Comparison of ENCODE assay signal across 28 mouse cellular contexts in genomic region chr3:36762847-36763246, GRCm38 (mm10).
A peak's percentile ranks its signal among the peaks of the same experiment; 100 is the strongest.
DNase-seq lines count a peak whose midpoint lies in the region; ATAC-seq and TF ChIP-seq lines count a peak whose summit lies in the region.
"Had no signal": no experiment of that assay in that cellular context is flagged by ENCODE, and none has a peak within 500 bp of the region (broad histone marks: within the 10 kb centered on the region; RNA-seq: fewer than 3 reads in every experiment).

No protein-coding gene starts in this region.

- H3K9me3 ChIP-seq in kidney, embryonic 16.5 days (ENCODE audit: low read length): no peaks in the 10 kb centered on the region
- H3K9me3 ChIP-seq: embryonic facial prominence, embryonic 13.5 days; forebrain, embryonic 15.5 days; limb, embryonic 12.5 days; liver, embryonic 12.5 days; megakaryocyte, embryonic 14.5 days; midbrain, embryonic 12.5 days; neural tube, embryonic 12.5 days had no signal

- no peaks in the 10 kb centered on the region for H3K36me3 ChIP-seq in kidney, embryonic 16.5 days (ENCODE audit: insufficient read depth, low read length)
- H3K36me3 ChIP-seq: embryonic facial prominence, embryonic 13.5 days; forebrain, embryonic 10.5 days; forebrain, embryonic 15.5 days; limb, embryonic 12.5 days; liver, embryonic 12.5 days; midbrain, embryonic 12.5 days; neural tube, embryonic 12.5 days had no signal

- intact Hi-C loops in heart, postnatal 14 days (cut with DNase I): no loop called here

- no peaks in the 10 kb centered on the region; the same call in 1 of the 2 replicates for H3K4me1 ChIP-seq in kidney, embryonic 16.5 days (ENCODE audit: insufficient read depth, low read length)
- H3K4me1 ChIP-seq in lung, adult 2 months (ENCODE audit: control insufficient read depth, insufficient read depth, low read length): no peaks in the 10 kb centered on the region
- H3K4me1 ChIP-seq: embryonic facial prominence, embryonic 13.5 days; forebrain, embryonic 10.5 days; forebrain, embryonic 15.5 days; limb, embryonic 12.5 days; liver, embryonic 12.5 days; midbrain, embryonic 12.5 days; neural tube, embryonic 12.5 days had no signal

- peak; percentile 14 to 32 for DNase-seq in heart, adult 18-20 months
- DNase-seq in heart, postnatal 14 days: no peak
- peak; percentile 53 for DNase-seq in kidney, adult 9 months
- DNase-seq in lung, postnatal 10 days: peak; percentile 13
- no peak for DNase-seq in lung, adult 2 months
- no peak for DNase-seq in embryo, embryonic 11 days
- DNase-seq: adrenal gland, postnatal 25 days; cerebellum, adult 11-12 months; cerebellum, adult 9-11 months; liver, postnatal 0 days; right cerebral cortex, adult 18-20 months; thymus, adult 2 months; thymus, postnatal 4 days had no signal

- no peak for ATAC-seq in kidney, embryonic 16.5 days (ENCODE audit: low FRiP score, low TSS enrichment)
- ATAC-seq: CD4-positive, CD25-positive, alpha-beta regulatory T cell, adult 4 months; forebrain, embryonic 15.5 days; intestine, postnatal 0 days; liver, embryonic 12.5 days; liver, postnatal 0 days had no signal

- H3K9ac ChIP-seq in kidney, embryonic 16.5 days (replicated peaks; ENCODE audit: low read length): no peak overlapping the region
- H3K9ac ChIP-seq: embryonic facial prominence, embryonic 13.5 days; forebrain, embryonic 15.5 days; hindbrain, embryonic 14.5 days; limb, embryonic 12.5 days; liver, embryonic 12.5 days; liver, postnatal 0 days; midbrain, embryonic 12.5 days; neural tube, embryonic 12.5 days had no signal

- H3K27me3 ChIP-seq in kidney, embryonic 16.5 days (ENCODE audit: insufficient read depth, low read length): no peaks in the 10 kb centered on the region
- H3K27me3 ChIP-seq: embryonic facial prominence, embryonic 13.5 days; forebrain, embryonic 15.5 days; limb, embryonic 12.5 days; liver, embryonic 12.5 days; megakaryocyte, embryonic 14.5 days; midbrain, embryonic 12.5 days; neural tube, embryonic 12.5 days had no signal

- no peak overlapping the region for H3K4me2 ChIP-seq in kidney, embryonic 16.5 days (replicated peaks; ENCODE audit: low read depth, low read length)
- H3K4me2 ChIP-seq: embryonic facial prominence, embryonic 13.5 days; forebrain, embryonic 15.5 days; heart, embryonic 11.5 days; hindbrain, embryonic 14.5 days; limb, embryonic 12.5 days; liver, embryonic 12.5 days; midbrain, embryonic 12.5 days; neural tube, embryonic 12.5 days had no signal

- H3K27ac ChIP-seq in kidney, embryonic 16.5 days (ENCODE audit: low read length): no peak overlapping the region
- H3K27ac ChIP-seq: embryonic facial prominence, embryonic 13.5 days; forebrain, embryonic 10.5 days; forebrain, embryonic 15.5 days; hindbrain, embryonic 14.5 days; limb, embryonic 12.5 days; liver, embryonic 12.5 days; midbrain, embryonic 12.5 days; neural tube, embryonic 12.5 days; stomach, postnatal 0 days had no signal

- no peak for TF ChIP-seq CTCF in lung, adult 2 months (IDR thresholded peaks at IDR 0.05; ENCODE audit: insufficient read depth, low read length)

- 43% methylated on average over 3 of the region's 3 CpGs for WGBS in kidney, embryonic 16.5 days
- WGBS in lung, adult 2 months: 34% methylated on average over 3 of the region's 3 CpGs

- H3K4me3 ChIP-seq in kidney, embryonic 16.5 days (ENCODE audit: low read length): no peak overlapping the region
- no peak overlapping the region for H3K4me3 ChIP-seq in lung, adult 2 months (replicated peaks; ENCODE audit: extremely low read depth, low read depth, low read length)
- H3K4me3 ChIP-seq: embryonic facial prominence, embryonic 13.5 days; forebrain, embryonic 10.5 days; forebrain, embryonic 15.5 days; limb, embryonic 12.5 days; liver, embryonic 12.5 days; midbrain, embryonic 12.5 days; myocyte; neural tube, embryonic 12.5 days had no signal

- TF ChIP-seq POLR2A in lung, adult 2 months (IDR thresholded peaks at IDR 0.05; ENCODE audit: borderline replicate concordance, extremely low read depth, low read depth, low read length): no peak

Comparison
In these comparisons a context has a peak if more than half of its experiments do, and no peak if none do; other contexts are left out.
1. DNase-seq: peak in heart, adult 18-20 months (2 of 2), kidney, adult 9 months (single experiment) and lung, postnatal 10 days (single experiment); none in heart, postnatal 14 days (0 of 2), lung, adult 2 months (single experiment) and embryo, embryonic 11 days (single experiment).